Mouse (Mus musculus) embryo, embryonic 10 days (tissue): ENCODE results near the gene Speer2.

ENCODE experiments used
- DNase-seq: peaks from one replicate; pipeline ENCODE4 v3.0.0-alpha.2; 2015; ENCODE audit warnings: low spot score

The Speer2 gene

DNA sequence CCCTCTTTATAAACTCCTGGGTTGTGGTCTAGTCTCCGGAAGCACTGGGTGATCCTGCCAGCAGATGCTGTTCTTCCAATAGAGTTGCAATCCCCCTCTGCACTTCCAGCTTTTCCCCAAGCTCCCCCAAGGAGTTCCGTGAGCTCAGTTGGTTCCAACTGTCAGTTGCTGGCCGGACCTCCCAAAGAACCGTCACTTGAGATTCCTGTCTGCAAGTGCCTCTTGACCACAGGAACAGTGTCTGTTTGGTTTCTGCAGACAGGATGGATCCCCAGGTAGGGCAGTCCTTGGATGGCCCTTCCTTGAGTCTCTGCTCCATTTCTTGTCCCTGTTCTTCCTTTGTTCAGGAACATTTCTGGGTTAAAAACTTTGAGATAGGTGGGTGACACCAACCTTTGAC, at the start of gene Speer2:
Speer2 (minus strand) TSS at position 101 of the 400 bp plus-strand sequence.
- DNase-seq: no peak

GRCm38 (mm10) chr16:69904303-69904702, 40.8 kb upstream of the Speer2 start:
- DNase-seq: no peak

- DNase-seq: no peak
These were observed 17.2 kb upstream of the Speer2 start for GRCm38 (mm10) chr16:69880712-69881111.

DNA sequence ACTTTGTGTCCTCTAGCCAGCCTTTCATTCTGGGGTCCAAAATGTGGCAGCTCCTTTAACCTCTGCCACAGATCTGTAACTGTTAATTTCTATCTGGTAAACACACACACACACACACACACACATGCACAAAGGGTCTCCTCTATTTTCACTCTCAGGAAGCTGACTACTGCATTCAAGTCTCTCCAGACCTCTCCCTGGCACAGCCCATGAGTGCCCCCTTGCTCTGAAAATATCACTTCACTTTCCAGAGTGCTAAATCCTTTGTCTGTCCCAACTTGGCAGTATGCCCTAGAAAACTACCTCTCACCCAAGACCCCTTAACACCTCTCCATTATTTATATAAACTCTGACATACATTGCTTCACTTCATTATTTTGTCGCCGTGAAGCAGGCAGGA, 26.9 kb downstream of the Speer2 start:
- no peak for DNase-seq

- DNase-seq: peak; percentile 19
These were observed 49.9 kb downstream of the Speer2 start for GRCm38 (mm10) chr16:69813652-69814051.
